Mouse (Mus musculus) urinary bladder, postnatal 0 days (tissue): Measurements from ENCODE around the gene Olfr1280. TPM values are rescaled to one million over a fixed set of nuclear protein-coding genes. Genes with fewer than 3 reads are reported as not detected.

Experiments
- polyA plus RNA-seq: library from polyadenylated mRNA; unstranded; fragments of >200 nt; fragmentation: Nextera tagmentation; extraction: Ambion mirVana; gene quantifications from 2 replicates; pipeline ENCODE4 v1.2.1, GENCODE M21; 2015

Olfr1280 gene
- not detected in 2 replicates for polyA plus RNA-seq

DNA sequence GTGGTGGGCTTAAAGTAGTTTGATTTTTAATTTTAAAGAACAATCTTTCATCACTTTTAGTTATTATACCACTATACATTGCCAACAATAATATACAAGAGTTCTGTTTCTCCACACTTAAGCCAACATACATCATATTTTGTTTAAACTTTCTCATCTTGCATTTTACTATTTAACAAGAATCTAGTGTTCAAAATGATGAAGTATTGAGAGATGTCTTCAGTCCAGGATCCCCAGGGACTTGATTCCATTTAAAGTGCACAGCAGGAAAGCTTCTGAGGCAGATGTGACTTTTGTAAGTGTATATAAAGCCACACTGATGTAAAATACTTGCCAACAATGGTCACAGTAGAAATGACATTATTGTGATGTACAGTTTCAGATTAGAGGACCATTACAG, at the start of gene Olfr1280:
TSS of gene Olfr1280 (plus strand) at position 301 of the 400 bp plus-strand sequence.

GRCm38 (mm10) chr2:111274006-111274405, 39.8 kb upstream of the Olfr1280 start, which contains the start of gene Olfr1277:
TSS of gene Olfr1277 (minus strand) at chr2:111274106.

GRCm38 (mm10) chr2:111289836-111290235, 24.0 kb upstream of the Olfr1280 start, which contains the start of gene Olfr1278:
TSS of gene Olfr1278 (plus strand) at chr2:111290136.

GRCm38 (mm10) chr2:111300374-111300773, 13.4 kb upstream of the Olfr1280 start, which contains the start of gene Olfr1279:
TSS of gene Olfr1279 (plus strand) at chr2:111300635.

DNA sequence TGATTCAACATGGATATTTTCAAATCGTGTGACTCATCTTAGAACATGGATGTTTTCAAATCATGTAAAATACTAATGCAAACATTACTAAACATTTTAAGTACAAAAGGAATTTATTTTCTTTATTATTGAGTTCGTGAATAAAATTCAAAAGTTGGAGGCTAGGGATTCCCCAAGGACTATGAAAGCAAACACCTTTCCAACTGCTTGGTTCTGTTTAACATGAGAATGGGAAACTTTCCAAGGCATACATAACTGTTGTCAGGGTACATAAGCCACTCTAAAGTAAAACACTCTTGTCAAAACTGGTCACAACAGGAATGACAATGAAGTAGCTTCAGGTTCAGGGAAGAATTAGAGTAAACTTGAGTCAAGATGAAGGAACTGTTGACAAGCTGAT, 12.4 kb downstream of the Olfr1280 start, which contains the start of gene Olfr1281:
TSS of gene Olfr1281 (plus strand) at position 301 of the 400 bp plus-strand sequence.

DNA sequence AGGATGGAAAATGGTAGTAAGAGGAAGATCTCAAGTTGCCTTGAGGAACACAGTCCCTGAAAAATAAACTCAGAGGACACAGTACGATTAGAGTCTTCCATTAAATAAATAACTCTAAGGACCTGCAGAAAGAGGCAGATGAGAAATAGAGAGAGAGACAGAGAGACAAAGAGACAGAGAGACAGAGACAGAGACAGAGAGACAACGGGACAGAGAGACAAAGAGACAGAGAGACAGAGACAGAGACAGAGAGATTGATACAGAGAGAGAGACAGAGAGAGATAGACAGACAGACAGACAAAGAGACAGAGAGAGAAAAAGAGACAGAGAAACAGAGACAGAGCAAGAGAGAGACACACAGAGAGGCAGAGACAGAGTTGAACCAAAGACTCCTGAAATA, 22.2 kb downstream of the Olfr1280 start, which contains the start of gene Olfr1282:
TSS of gene Olfr1282 (minus strand) at position 101 of the 400 bp plus-strand sequence.

DNA sequence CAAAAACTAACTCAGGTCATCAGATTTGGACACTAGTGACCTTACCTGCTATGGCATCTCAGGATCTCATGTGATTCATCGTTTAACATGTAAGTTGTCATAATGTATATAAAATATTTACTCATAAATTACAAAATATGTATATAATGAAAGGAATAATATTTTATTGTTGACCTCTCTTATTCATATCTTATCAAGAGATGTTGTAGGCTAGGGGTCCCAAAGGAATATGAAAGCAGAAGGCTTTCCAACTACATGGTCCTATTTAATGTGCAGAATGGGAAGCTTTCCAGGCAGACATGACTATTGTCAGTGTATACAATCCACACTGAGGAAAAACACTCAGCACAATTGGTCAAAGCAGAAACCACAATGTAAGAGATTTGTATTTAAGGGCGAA, 52.7 kb downstream of the Olfr1280 start, which contains the start of gene Olfr1283:
TSS of gene Olfr1283 (plus strand) at position 301 of the 400 bp plus-strand sequence.

GRCm38 (mm10) chr2:111375222-111375621, 61.4 kb downstream of the Olfr1280 start, which contains the start of gene Olfr1284:
TSS of gene Olfr1284 (plus strand) at chr2:111375522.

Other genes with a start within 250 kb of the Olfr1280 start
- gene Gm13941, start 208.0 kb upstream of the Olfr1280 start, polyA plus RNA-seq: not detected in 2 replicates
- not detected in 2 replicates for gene Gm15130, start 161.1 kb upstream of the Olfr1280 start, polyA plus RNA-seq
- not detected in 2 replicates for gene 4930430A15Rik, start 84.4 kb upstream of the Olfr1280 start, polyA plus RNA-seq
- not detected in 2 replicates for gene Olfr1275, start 78.7 kb upstream of the Olfr1280 start, polyA plus RNA-seq
- not detected in 2 replicates for gene Olfr1276, start 59.5 kb upstream of the Olfr1280 start, polyA plus RNA-seq
- not detected in 2 replicates for gene Olfr1277, start 39.9 kb upstream of the Olfr1280 start, polyA plus RNA-seq
- gene Olfr1278, start 23.9 kb upstream of the Olfr1280 start, polyA plus RNA-seq: not detected in 2 replicates
- gene Olfr1279, start 13.4 kb upstream of the Olfr1280 start, polyA plus RNA-seq: not detected in 2 replicates
- not detected in 2 replicates for gene Olfr1281, start 12.5 kb downstream of the Olfr1280 start, polyA plus RNA-seq
- not detected in 2 replicates for gene Olfr1282, start 22.1 kb downstream of the Olfr1280 start, polyA plus RNA-seq
- gene Olfr1283, start 52.8 kb downstream of the Olfr1280 start, polyA plus RNA-seq: not detected in 2 replicates
- not detected in 2 replicates for gene Olfr1284, start 61.5 kb downstream of the Olfr1280 start, polyA plus RNA-seq
- not detected in 2 replicates for gene Olfr1286, start 109.1 kb downstream of the Olfr1280 start, polyA plus RNA-seq
- not detected in 2 replicates for gene Olfr1287, start 135.1 kb downstream of the Olfr1280 start, polyA plus RNA-seq
- gene Olfr1288, start 160.1 kb downstream of the Olfr1280 start, polyA plus RNA-seq: not detected in 2 replicates
- not detected in 2 replicates for gene Olfr1289, start 166.8 kb downstream of the Olfr1280 start, polyA plus RNA-seq
- 0.24 and 0.60 TPM in 2 replicates for gene Olfr1290, start 179.8 kb downstream of the Olfr1280 start, polyA plus RNA-seq
- gene Olfr1291-ps1, start 183.2 kb downstream of the Olfr1280 start, polyA plus RNA-seq: not detected in 2 replicates
- gene Olfr1293-ps, start 211.2 kb downstream of the Olfr1280 start, polyA plus RNA-seq: not detected in 2 replicates
- gene Olfr1294, start 226.3 kb downstream of the Olfr1280 start, polyA plus RNA-seq: not detected in 2 replicates